Mouse (Mus musculus) brain, embryonic 14.5 days (tissue): Measurements from ENCODE around the gene Vnn1.

Source experiments
- CTCF ChIP-seq: fragments of 200-500 bp; IDR thresholded peaks from 2 replicates; pipeline ENCODE4 v1.5.1; 2012; ENCODE audit warnings: inconsistent platforms, mild to moderate bottlenecking, moderate library complexity, borderline replicate concordance; ENCODE audit not compliant: insufficient read depth, insufficient read length; ENCODE audit errors: extremely low read depth
- POLR2A ChIP-seq: fragments of 200-500 bp; IDR thresholded peaks from 2 replicates; pipeline ENCODE4 v1.6.1; 2012; ENCODE audit warnings: mild to moderate bottlenecking, inconsistent platforms, borderline replicate concordance; ENCODE audit not compliant: poor library complexity, insufficient read depth, insufficient read length, severe bottlenecking; ENCODE audit errors: extremely low read depth

DNA sequence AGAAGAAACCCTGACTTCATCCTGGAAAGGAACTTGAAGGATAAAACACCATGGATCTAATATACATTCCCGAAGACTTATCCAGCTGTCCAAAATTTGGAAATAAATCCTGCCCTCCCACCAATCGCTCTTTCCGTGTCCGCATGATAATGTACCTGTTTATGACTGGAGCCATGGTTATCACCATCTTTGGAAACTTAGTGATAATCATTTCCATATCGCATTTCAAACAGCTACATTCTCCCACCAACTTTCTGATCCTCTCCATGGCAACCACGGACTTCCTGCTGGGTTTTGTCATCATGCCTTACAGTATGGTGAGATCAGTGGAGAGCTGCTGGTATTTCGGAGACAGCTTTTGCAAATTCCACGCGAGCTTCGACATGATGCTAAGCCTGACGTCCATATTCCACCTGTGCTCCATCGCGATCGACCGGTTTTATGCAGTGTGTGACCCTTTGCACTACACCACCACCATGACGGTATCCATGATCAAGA lies 55.1 kb downstream of the Vnn1 start, which contains the start of gene Taar3:
- TF ChIP-seq CTCF, result no peak
- TF ChIP-seq POLR2A, result no peak
